Mouse (Mus musculus) c-Kit-positive CD71-negative TER-119-negative erythroid progenitor cells, embryonic 14.5 days (primary cell): Measurements from ENCODE around the gene Scand1.

Source experiments
- DNase-seq: peaks from one replicate; pipeline ENCODE4 v3.0.0-alpha.2; 2013; ENCODE audit warnings: low read depth

The Scand1 gene

DNA sequence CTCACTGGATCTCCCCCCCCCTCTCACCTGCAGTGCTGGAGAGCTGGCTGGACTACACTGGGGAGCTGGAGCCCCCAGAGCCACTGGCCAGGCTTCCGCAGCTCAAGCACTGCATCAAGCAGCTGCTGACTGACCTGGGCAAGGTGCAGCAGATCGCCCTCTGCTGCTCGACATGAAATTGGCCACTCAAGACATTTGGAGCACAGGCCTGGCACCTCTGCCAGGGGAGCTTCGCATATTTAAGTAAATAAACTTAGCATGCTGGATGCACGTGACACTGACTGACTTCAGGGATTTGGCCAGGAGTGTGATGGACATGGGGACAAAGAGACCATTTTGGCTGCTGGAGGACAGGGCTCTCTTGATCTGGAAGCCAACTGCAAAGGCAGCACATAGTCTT lies 5.2 kb downstream of the Scand1 start:
- no peak for DNase-seq

DNA sequence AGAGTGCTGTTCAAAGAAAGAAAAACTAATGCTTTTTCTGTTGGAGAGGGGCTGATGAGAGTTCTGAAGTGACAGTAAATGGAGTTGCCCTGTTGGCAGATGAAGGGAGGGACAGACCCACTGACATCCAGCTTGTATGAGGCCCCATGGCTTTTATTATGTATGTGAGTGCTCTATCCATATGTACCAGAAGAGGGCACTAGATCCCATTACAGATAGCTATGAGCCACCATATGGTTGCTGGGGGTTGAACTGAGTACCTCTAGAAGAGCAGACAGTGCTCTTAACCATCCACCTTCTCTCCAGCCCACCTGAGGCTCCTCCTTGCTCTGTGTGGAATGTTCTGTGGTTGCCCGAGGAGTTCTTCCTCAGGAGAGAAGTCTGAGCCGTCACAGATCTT lies 6.7 kb downstream of the Scand1 start:
- DNase-seq: peak; percentile 40

DNA sequence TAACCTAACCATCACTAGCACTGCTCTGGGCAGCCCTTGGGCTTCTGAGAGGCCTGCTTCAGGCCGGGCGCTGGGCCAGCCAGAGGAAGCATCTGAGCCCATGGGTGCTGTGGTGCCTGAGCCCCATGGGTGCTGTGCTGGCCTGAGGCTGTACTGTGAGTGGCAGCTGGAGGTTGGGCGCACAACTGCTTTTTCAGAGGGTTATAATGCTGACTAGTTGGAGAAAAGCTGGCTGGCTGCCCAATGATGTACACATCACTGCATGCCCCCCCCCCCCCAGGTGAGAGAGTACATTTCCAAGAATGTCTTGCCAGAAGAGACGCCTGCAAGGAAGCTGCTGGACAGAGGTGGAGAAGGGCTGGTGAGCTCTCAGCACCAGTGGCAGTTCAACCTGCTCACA lies 8.2 kb downstream of the Scand1 start:
- no peak for DNase-seq

DNA sequence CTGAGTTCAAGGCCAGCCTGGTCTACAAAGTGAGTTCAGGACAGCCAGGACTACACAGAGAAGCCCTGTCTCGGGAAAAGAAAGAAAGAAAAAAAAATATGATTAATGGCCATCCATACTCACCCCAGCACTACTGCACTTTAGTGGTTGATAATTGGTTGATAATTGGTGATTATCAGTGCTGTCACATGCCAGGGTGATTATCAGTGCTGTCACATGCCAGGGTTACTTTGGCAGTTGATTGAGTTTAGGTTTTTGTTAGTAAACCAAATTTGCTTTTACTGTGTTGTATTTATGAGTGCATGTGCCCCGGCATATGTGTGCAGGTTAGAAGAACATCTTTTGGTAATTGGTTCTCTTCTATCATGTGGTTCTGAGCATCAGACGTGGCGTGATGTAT lies 10.4 kb downstream of the Scand1 start:
- no peak for DNase-seq

DNA sequence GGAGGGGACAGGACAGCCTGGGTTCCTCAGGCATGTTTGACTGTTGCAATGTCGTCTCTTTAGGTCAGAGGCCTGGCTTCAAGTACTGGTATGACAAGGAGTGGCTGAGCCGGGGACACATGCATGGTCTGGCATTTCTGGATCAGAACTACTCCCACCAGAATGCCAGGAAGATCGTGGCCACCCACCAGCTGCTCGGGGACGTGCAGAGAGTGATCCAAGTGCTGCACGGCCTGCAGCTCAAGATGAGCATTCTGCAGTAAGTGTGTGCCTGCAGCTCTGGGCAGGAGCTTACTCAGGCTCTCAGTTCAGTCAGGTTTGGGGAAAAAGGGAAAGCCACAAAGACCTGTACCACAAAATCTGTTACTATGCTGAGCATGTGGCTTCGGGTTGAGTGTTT lies 14.0 kb downstream of the Scand1 start:
- DNase-seq: no peak

DNA sequence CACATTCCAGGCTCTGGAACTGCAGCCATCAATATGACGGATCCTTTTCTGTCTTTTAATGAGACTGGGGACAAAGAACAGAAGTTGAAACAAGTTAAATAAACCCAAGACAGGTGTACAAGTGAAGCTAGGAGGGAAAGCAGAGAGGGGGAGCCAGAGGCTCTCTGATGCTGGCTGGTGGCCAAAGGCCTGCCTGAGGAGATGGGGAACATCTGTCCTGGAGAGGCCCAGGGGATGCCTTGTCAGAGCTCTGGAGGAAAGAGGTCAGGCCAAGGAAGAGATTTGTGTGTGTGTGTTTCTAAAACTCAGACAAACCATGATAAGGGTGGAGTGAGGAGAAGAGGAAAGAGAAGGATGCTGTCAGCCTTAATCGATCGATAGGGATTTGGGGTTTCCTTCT lies 14.9 kb downstream of the Scand1 start:
- DNase-seq: no peak

DNA sequence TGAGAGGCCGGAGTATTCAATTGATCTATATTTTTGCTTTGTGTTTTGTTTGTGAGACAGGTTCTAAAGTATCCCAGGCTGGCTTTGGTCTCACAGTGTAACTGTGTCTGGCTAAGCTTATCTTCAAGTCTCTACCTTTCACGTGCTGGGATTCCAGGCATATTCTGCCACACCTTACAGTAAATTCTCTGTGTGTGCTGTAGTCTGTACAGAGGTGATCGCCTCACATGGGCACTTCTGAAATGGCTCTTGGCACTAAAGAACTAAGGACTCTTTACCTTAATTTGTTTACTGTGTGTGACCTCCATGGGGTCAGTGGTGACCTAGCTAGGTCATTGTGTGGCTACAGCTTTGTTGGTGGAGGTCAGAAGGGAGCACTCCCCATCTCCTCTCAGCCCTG lies 16.3 kb downstream of the Scand1 start:
- DNase-seq: no peak

DNA sequence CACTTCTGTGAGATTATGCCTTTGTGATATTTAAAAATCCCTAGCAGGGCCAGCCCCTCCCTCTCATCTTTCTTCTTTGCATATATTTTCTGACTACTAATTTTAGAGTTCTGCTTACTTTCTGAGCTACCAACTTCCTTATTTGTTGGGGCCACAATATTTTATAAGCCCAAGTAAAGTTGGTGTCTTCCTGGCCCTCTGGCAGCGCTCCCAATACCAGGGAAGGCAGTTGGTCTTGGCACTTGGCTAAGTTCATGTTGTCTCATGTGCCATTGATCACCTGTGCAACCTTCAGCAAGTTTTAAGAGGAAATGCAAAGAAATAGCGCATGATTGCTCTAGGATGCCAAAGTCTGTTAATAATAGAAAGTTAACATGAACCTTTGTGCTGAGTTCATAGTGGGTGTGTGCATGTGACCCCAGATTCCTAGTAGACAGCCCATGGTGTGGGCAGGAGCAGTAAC lies 16.9 kb downstream of the Scand1 start:
- DNase-seq: no peak

DNA sequence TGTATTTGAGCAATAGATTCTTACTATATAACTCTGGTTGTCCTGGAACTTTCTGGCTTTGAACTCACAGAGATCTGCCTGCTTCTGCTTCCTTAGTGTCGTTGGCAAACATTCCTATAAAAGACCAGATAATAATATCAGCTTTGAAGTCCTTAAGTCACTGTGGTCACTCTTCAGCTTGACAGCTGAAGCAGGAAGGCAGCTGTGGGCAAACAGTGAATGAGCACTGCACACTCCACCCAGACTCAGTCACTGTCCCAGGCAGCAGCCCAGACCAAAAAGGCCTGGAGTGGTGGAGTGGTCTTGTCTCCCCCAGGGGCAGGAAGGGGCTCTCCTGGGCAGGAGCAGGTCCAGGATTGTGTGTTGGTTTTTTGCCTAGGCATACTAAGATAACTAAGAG lies 20.5 kb downstream of the Scand1 start:
- DNase-seq: no peak

DNA sequence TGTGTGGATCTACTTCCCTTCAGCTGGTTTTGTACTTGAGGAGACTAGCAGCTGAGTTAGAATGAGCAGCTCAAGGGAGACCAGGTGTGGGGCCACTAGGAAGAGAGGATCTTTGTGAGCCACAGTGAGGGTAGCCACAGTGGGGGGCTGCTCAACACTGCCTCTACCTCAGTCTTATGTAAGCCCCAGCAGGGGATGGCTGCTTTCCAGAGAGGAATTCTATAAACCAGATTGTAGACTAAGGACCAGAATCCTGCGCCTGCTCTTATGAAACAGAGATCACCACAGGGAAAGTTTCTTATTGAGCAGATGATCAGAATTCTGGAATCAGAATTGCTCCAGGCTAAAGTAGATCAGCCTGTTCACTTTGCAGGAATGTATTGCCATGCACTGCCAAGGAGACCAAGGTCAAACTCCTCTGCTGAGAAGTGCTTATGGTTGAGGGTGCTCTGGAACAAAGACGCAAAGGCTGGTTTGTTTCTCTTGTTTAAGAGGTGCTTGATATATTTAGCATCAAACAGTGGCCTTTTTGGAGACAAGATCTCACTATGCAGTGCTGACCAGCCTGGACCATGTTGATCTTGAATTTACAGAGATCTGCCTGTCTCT lies 22.8 kb downstream of the Scand1 start:
- no peak for DNase-seq

DNA sequence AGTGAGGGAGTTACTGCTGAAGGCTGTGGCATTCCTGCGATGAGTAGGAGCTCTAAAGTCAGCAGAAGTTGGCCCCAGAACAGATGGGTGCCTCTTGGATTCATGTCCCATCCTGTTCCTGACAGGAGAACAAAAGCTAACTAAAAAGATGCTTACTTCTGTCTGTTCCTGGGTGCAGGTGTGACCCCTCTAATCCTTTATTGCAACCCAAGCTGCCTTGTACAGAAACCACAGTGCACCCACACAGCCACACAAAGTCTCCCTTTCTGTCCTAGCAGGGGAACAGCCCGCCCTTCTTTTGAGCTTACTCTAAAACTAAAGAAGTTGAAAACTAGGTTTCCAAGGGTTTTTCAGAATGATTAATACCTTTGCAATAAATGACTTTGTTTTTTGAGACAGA lies 24.3 kb downstream of the Scand1 start:
- no peak for DNase-seq

DNA sequence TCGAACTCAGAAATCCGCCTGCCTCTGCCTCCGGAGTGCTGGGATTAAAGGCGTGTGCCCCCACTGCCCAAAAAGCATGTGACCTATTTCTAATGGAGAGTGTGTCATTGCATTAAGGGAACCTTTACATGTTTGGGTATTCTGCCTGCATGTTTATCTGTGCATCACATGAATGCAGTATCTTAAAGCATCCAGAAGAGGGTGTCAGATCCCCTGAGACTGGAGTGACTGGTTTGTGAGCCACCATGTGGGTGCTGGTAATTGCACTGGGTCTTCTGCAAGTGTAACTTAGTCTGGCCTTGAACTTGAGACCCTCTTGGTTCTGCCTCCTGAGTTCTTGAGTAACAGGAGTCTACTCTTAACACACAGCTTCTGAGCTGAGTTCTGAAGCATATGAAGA lies 25.8 kb downstream of the Scand1 start:
- DNase-seq: no peak

DNA sequence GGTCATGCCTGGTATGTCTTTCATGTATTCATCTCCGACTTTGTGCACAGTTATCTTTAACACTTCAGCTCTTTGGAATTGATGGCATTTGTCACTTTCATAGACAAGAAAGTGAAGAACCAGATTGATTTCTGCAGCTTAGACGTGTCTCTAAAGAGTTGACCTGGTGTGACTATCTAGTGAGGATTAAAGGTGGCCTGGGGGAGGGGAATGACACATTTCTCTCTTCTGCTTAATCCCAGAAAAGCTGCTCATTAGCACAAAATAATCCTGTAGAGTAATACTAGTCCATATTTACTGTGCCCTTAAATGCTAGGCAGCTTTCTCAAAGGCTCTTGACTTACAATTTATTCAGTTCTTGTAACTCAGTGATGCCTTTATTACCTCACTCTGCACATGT lies 27.3 kb downstream of the Scand1 start:
- DNase-seq: no peak

DNA sequence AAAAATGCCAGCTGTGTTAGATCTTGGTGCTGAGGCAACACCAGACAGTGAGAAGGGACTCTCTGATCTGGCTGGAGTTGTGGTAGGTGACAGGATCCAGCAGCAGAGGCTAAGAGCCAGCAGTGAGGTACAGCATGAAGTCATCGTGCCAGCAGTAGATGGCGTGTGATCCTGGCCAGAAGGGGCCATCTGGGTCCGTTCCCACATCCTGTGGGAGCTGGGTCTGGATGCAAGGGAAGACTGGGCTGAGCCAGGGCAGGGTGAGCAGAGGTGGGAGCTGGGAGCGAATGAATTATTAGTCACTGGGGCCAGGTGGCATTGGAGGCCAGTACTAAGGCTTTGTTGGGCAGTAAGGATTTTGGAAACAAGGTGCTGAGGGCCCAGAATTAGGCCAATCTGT lies 31.3 kb downstream of the Scand1 start:
- no peak for DNase-seq

DNA sequence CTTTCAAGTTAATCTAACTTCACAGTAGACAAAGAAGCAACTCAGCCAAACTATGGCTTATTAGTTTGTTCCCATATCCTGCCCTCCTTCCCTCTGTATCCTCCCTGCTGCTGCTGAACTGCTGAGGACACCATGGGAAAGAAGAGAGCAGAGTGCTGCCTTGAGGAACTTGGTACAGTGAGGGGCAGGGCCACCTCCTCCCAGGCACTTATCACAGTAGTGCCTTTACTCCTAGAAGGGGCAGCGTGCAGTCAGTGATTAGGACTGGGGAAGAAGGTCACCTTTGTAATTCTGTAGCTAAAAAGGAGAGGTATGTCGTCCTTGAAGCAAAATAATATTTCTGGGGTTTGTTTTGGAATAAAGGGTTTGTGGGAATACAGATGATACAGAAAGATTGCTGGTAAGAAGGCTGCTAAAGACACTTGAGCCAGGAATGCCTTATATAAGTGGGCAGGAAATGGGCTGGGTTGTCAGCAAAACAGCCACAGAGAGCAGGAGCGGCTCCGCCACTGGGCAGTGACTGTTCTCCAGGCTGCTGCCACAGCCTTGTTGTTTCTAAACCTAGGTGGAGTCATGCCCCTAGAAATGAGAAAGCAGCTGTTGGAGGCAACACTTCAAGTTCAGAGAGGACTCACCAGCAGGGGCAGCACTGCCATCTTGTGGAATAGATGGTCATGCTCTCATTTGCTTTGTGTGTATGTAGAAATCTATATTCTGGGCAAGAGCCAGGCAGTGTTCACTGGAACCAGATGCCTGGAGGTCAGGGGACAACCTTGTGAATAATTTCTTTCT lies 34.1 kb downstream of the Scand1 start:
- DNase-seq: peak; percentile 86

DNA sequence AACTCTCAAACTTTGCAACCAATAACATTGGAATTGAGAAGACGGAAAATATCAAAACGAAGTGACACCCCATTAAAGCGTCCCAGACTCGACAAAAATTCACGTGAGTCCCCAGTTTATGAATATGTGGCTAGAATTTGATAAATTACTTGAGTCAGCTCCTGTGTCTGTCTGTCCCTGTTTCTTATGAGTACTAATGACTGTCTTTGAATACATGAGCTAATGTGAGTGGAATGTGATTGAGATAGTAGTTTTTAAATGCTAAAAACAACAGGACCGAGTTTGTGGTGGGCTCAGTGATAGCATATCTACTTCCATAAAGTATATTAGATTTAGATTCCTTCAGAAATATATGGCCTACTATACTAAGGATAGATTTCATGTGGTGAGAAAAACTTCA lies 40.0 kb downstream of the Scand1 start:
- DNase-seq: no peak

DNA sequence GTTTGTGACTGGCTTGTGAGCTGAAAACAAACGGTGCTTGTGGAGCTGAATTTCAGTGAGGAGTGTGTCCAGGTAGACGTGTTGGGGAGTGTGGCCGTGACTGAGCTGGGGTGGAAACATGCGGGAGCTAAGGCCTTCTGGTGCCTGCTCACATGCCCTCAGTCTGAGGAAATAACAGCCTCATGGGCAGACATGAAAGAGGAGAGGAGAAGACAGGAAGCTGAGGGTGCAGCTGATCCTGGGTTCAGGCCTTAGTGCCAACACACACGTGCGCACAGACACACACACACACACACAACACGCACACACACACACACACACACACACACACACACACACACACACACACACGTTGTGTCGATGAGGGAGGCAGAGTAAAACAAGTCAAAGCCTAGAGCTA lies 44.9 kb downstream of the Scand1 start:
- no peak for DNase-seq

DNA sequence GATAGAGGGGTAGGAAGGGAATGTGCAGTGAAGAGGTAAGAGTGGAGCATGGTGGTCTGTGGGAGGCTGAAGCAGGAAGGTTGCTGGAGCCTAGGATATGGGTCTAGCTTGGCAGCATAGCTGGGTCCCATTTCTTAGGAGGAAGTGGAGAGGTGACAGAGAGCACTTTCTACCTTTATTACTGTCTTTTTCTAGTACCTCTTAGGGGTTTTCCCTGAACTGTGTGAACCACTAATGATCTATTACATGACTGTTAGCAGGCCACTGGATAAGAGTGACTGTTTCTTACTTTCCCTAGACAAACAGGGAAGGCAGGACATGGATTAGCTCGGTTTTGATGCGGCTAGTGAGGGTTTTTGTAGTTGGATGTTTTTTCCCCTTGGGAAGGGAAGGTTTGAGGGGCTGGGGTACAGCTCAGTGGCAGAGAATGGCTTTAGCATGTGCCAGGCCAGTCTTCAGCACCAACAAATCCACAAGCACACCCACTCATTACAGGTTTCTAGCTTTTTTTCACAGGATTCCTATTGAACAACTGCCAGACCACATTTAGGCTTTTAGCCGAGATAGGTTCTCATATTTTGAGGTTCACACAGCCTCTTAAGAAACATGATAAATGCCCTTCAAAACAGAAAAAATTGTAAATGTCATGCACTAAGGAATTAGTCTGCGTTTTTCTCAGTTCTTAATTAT lies 49.2 kb downstream of the Scand1 start:
- no peak for DNase-seq
